In genomic region chr7:144411967-144412906, GRCm38 (mm10) we compare ENCODE assay signal across 11 mouse cellular contexts. TPM values are rescaled to one million over a fixed set of nuclear protein-coding genes. Genes with fewer than 3 reads are reported as not detected.
DNase-seq lines count a peak whose midpoint lies in the region; ATAC-seq and TF ChIP-seq lines count a peak whose summit lies in the region.
"Had no signal": no experiment of that assay in that cellular context is flagged by ENCODE, and none has a peak within 500 bp of the region (broad histone marks: within the 10 kb centered on the region; RNA-seq: fewer than 3 reads in every experiment).

No protein-coding gene starts in this region.

- H3K27ac ChIP-seq in kidney, postnatal 0 days = no peak overlapping the region
- no peak overlapping the region for H3K27ac ChIP-seq in kidney, adult 2 months (ENCODE audit: insufficient read depth, low read depth, low read length)
- H3K27ac ChIP-seq in midbrain, embryonic 16.5 days (ENCODE audit: low read length) = peak overlapping the region; percentile 36

- no peaks in the 10 kb centered on the region for H3K36me3 ChIP-seq in kidney, postnatal 0 days (ENCODE audit: insufficient read depth, low read length)
- H3K36me3 ChIP-seq in kidney, adult 2 months (ENCODE audit: control insufficient read depth, insufficient read depth, low read length) = no peaks in the 10 kb centered on the region
- peaks cover 17% of the 10 kb centered on the region for H3K36me3 ChIP-seq in midbrain, embryonic 16.5 days (ENCODE audit: control insufficient read depth, insufficient read depth, low read length)

- H3K4me1 ChIP-seq in kidney, postnatal 0 days (replicated peaks; ENCODE audit: insufficient read depth, low read length) = no peaks in the 10 kb centered on the region
- no peaks in the 10 kb centered on the region for H3K4me1 ChIP-seq in kidney, adult 2 months (ENCODE audit: control insufficient read depth, insufficient read depth, low read length)
- peaks cover 7% of the 10 kb centered on the region for H3K4me1 ChIP-seq in midbrain, embryonic 16.5 days (ENCODE audit: control insufficient read depth, insufficient read depth, low read length)

- no peak for ATAC-seq in kidney, postnatal 0 days (replicated peaks; ENCODE audit: low FRiP score, low read depth)
- no peak for ATAC-seq in midbrain, embryonic 16.5 days
- ATAC-seq: inflammation-experienced regulatory T-cells, adult 6 months had no signal

- H3K9ac ChIP-seq in kidney, postnatal 0 days (ENCODE audit: low read depth, low read length) = no peak overlapping the region
- no peak overlapping the region for H3K9ac ChIP-seq in midbrain, embryonic 16.5 days (ENCODE audit: low read depth, low read length)

- DNase-seq in kidney, postnatal 0 days (ENCODE audit: low spot score) = peak; percentile 20
- no peak for DNase-seq in kidney, adult 2 months
- peak; percentile 24 for DNase-seq in R1 (ENCODE audit: low read depth, low spot score)
- DNase-seq in forelimb bud, embryonic 11.5 days (ENCODE audit: low read depth, low spot score) = peak; percentile 26
- DNase-seq in gastrocnemius, adult 18-20 months (ENCODE audit: low spot score) = no peak
- DNase-seq in T-cell, adult 2 months (ENCODE audit: low spot score) = no peak
- DNase-seq in adrenal gland, adult 18-20 months (ENCODE audit: low spot score in 2 of 2) = no peak
- DNase-seq: right cerebral cortex, postnatal 4 days had no signal

- H3K27me3 ChIP-seq in kidney, postnatal 0 days (ENCODE audit: insufficient read depth, low read length) = no peaks in the 10 kb centered on the region
- no peaks in the 10 kb centered on the region for H3K27me3 ChIP-seq in kidney, adult 2 months (replicated peaks; ENCODE audit: control insufficient read depth, insufficient read depth, low read length)
- H3K27me3 ChIP-seq in midbrain, embryonic 16.5 days (ENCODE audit: control insufficient read depth, insufficient read depth, low read depth, low read length) = no peaks in the 10 kb centered on the region

- WGBS in kidney, postnatal 0 days = 36% methylated on average over 22 of the region's 22 CpGs
- 55% methylated on average over 22 of the region's 22 CpGs for WGBS in kidney, adult 2 months
- WGBS in midbrain, embryonic 16.5 days = 44% methylated on average over 22 of the region's 22 CpGs

- no peak overlapping the region for H3K4me2 ChIP-seq in kidney, postnatal 0 days (ENCODE audit: low read length)
- no peak overlapping the region for H3K4me2 ChIP-seq in midbrain, embryonic 16.5 days (ENCODE audit: low read length)

- no peak overlapping the region for H3K4me3 ChIP-seq in kidney, postnatal 0 days (replicated peaks; ENCODE audit: low read depth, low read length)
- H3K4me3 ChIP-seq in kidney, adult 2 months (ENCODE audit: insufficient read depth, low read depth, low read length) = no peak overlapping the region
- H3K4me3 ChIP-seq in midbrain, embryonic 16.5 days (ENCODE audit: low read depth, low read length) = no peak overlapping the region
- H3K4me3 ChIP-seq: erythroblast, embryonic 14.5 days had no signal

- TF ChIP-seq CTCF in kidney, postnatal 0 days (IDR thresholded peaks at IDR 0.05; ENCODE audit: low read depth) = no peak
- no peak for TF ChIP-seq CTCF in kidney, adult 2 months (conservative IDR thresholded peaks at IDR 0.05; ENCODE audit: insufficient read depth, insufficient read length, low read depth, low read length)

- no peak for TF ChIP-seq POLR2A in kidney, adult 2 months (IDR thresholded peaks at IDR 0.05; ENCODE audit: low read depth, low read length)

- no peaks in the 10 kb centered on the region for H3K9me3 ChIP-seq in kidney, postnatal 0 days (replicated peaks; ENCODE audit: low read length)
- no peaks in the 10 kb centered on the region for H3K9me3 ChIP-seq in midbrain, embryonic 16.5 days (replicated peaks; ENCODE audit: control insufficient read depth, low read length, poor library complexity, severe bottlenecking)

RNA-seq across cellular contexts. Expression of gene Cttn, which starts 58.6 kb away (rescaled TPM):
- polyA plus RNA-seq in kidney, postnatal 0 days (2015; fragmentation: Nextera tagmentation; extraction: Ambion mirVana) = 136 and 154 TPM in 2 replicates
- polyA plus RNA-seq in kidney, adult 2 months (2012; rRNA removed) = 85.8 and 91.3 TPM in 2 replicates
- polyA plus RNA-seq in midbrain, embryonic 16.5 days (2015; fragmentation: Nextera tagmentation; extraction: Ambion mirVana) = 190 and 195 TPM in 2 replicates
- 10 to 100 TPM; 17.9 to 21.6 TPM for total RNA-seq in gastrocnemius, adult 18-20 months (2021)
- total RNA-seq in adrenal gland, adult 18-20 months (2021) = 100 to 1,000 TPM; 168 to 229 TPM

Comparison
In these comparisons a context has a peak if more than half of its experiments do, and no peak if none do; other contexts are left out.
1. DNase-seq: peak in kidney, postnatal 0 days (single experiment), R1 (single experiment) and forelimb bud, embryonic 11.5 days (single experiment); none in kidney, adult 2 months (single experiment), gastrocnemius, adult 18-20 months (single experiment), T-cell, adult 2 months (single experiment) and adrenal gland, adult 18-20 months (0 of 2).